Mouse (Mus musculus) limb, embryonic 15.5 days (tissue): ENCODE results near the gene Ang. TPM values are rescaled to one million over a fixed set of nuclear protein-coding genes. Genes with fewer than 3 reads are reported as not detected.

Experiments
- ATAC-seq: fragments of 200-750 bp; cut with Nextera tagmentation; 2 replicates; pipeline ENCODE4 v1.8.0; 2017; ENCODE audit warnings: low read depth, moderate TSS enrichment; ENCODE audit not compliant: insufficient number of reproducible peaks, low FRiP score, low TSS enrichment
- H3K27ac ChIP-seq: fragments of 300-500 bp; sonication (generic); 2 replicates; pipeline ENCODE4 v1.5.1; 2015; ENCODE audit warnings: moderate library complexity, mild to moderate bottlenecking, inconsistent platforms
- H3K27me3 ChIP-seq: fragments of 300-500 bp; sonication (generic); 2 replicates; pipeline ENCODE4 v1.6.1; 2015; ENCODE audit warnings: inconsistent platforms
- H3K36me3 ChIP-seq: fragments of 300-500 bp; sonication (generic); 2 replicates; pipeline ENCODE4 v1.6.1; 2015; ENCODE audit warnings: inconsistent platforms
- H3K4me1 ChIP-seq: fragments of 300-500 bp; sonication (generic); 2 replicates; pipeline ENCODE4 v1.6.1; 2015; ENCODE audit warnings: inconsistent platforms
- H3K4me2 ChIP-seq: fragments of 300-500 bp; sonication (generic); 2 replicates; pipeline ENCODE4 v1.6.1; 2015; ENCODE audit warnings: mild to moderate bottlenecking, inconsistent platforms
- H3K4me3 ChIP-seq: fragments of 300-500 bp; sonication (generic); 2 replicates; pipeline ENCODE4 v1.5.1; 2015; ENCODE audit warnings: mild to moderate bottlenecking, inconsistent platforms
- H3K9ac ChIP-seq: fragments of 300-500 bp; sonication (generic); 2 replicates; pipeline ENCODE4 v1.6.1; 2015; ENCODE audit warnings: inconsistent platforms
- H3K9me3 ChIP-seq: fragments of 300-500 bp; sonication (generic); 2 replicates; pipeline ENCODE4 v1.6.1; 2016; ENCODE audit warnings: inconsistent platforms
- WGBS: fragments of 180-500 bp; shearing (Covaris S2); methylation state at CpG from one replicate; pipeline ENCODE4 v1.1.7; 2015; 5-methylcytosine and 5-hydroxymethylcytosine counted together
- polyA plus RNA-seq: library from polyadenylated mRNA; unstranded; fragments of >200 nt; fragmentation: Nextera tagmentation; extraction: Ambion mirVana; gene quantifications from 2 replicates; pipeline ENCODE4 v1.2.1, GENCODE M21; 2015

Gene Ang
- 10.1 and 10.5 TPM in 2 replicates for polyA plus RNA-seq

- H3K4me2 ChIP-seq = peak within 1 kb of the TSS; percentile 64
- 0 out of 2 replicates have a peak, but pooled peaks cover 8% of the 10 kb centered on the region for H3K4me1 ChIP-seq
- peak; percentile 68 for ATAC-seq
- H3K4me3 ChIP-seq = peak within 1 kb of the TSS; percentile 78
- H3K27me3 ChIP-seq = no peaks in the 10 kb centered on the region
- 7% methylated on average over 33 of the region's 33 CpGs for WGBS
- no peaks in the 10 kb centered on the region for H3K9me3 ChIP-seq
- H3K27ac ChIP-seq = peak within 1 kb of the TSS; percentile 90
- no peaks in the 10 kb centered on the region for H3K36me3 ChIP-seq
- H3K9ac ChIP-seq = peak within 1 kb of the TSS; percentile 48
Observed at GRCm38 (mm10) chr14:51090921-51091900, at the start of gene Ang, which contains the start of gene Rnase4. Ang (plus strand) TSS chr14:51091150. Rnase4 (plus strand) TSS chr14:51091077.

GRCm38 (mm10) chr14:51041769-51042168, 49.2 kb upstream of the Ang start, which contains the start of gene Rnase9:
Rnase9 (minus strand) TSS chr14:51041869.
- WGBS = 71% methylated on average over 6 of the region's 6 CpGs
- H3K4me3 ChIP-seq = no peak within 1 kb of the TSS
- ATAC-seq = no peak

GRCm38 (mm10) chr14:51047846-51048245, 43.1 kb upstream of the Ang start:
- no peaks in the 10 kb centered on the region for H3K9me3 ChIP-seq
- no peaks in the 10 kb centered on the region for H3K4me1 ChIP-seq
- no peak overlapping the region for H3K9ac ChIP-seq
- WGBS = 48% methylated on average over 5 of the region's 5 CpGs
- no peak overlapping the region for H3K4me2 ChIP-seq
- ATAC-seq = no peak
- no peaks in the 10 kb centered on the region for H3K36me3 ChIP-seq
- H3K4me3 ChIP-seq = no peak overlapping the region
- H3K27me3 ChIP-seq = no peaks in the 10 kb centered on the region
- H3K27ac ChIP-seq = no peak overlapping the region

More at GRCm38 (mm10) chr14:51041769-51042168, 49.2 kb upstream of the Ang start, which contains the start of gene Rnase9:
- Histone ChIP-seq H3K4me1 (no peaks in the 10 kb centered on the region), H3K27ac (no peak within 1 kb of the TSS), H3K36me3 (no peaks in the 10 kb centered on the region), H3K4me2 (no peak within 1 kb of the TSS), H3K27me3 (no peaks in the 10 kb centered on the region), H3K9me3 (no peaks in the 10 kb centered on the region), H3K9ac (no peak within 1 kb of the TSS)

GRCm38 (mm10) chr14:51050063-51050462, 40.9 kb upstream of the Ang start, which contains the start of gene Rnase11:
Rnase11 (minus strand) TSS chr14:51050163.
- Histone ChIP-seq H3K4me2 (no peak within 1 kb of the TSS), H3K9me3 (no peaks in the 10 kb centered on the region), H3K4me1 (peaks cover 3% of the 10 kb centered on the region; the same call in 1 of the 2 replicates), H3K36me3 (no peaks in the 10 kb centered on the region), H3K27ac (no peak within 1 kb of the TSS), H3K9ac (no peak within 1 kb of the TSS), H3K27me3 (no peaks in the 10 kb centered on the region), H3K4me3 (no peak within 1 kb of the TSS)
- no peak for ATAC-seq
- WGBS = 73% methylated on average over 2 of the region's 2 CpGs

- H3K9ac ChIP-seq = no peak overlapping the region
- H3K36me3 ChIP-seq = no peaks in the 10 kb centered on the region
- WGBS = 51% methylated on average over 5 of the region's 5 CpGs
- H3K27me3 ChIP-seq = no peaks in the 10 kb centered on the region
- H3K4me2 ChIP-seq = no peak overlapping the region
- H3K9me3 ChIP-seq = no peaks in the 10 kb centered on the region
- H3K4me3 ChIP-seq = no peak overlapping the region
- no peak for ATAC-seq
- H3K27ac ChIP-seq = no peak overlapping the region
- H3K4me1 ChIP-seq = peaks cover 3% of the 10 kb centered on the region; the same call in 1 of the 2 replicates
Observed at GRCm38 (mm10) chr14:51051941-51052340, 39.0 kb upstream of the Ang start.

GRCm38 (mm10) chr14:51053176-51053575, 37.8 kb upstream of the Ang start:
- Histone ChIP-seq H3K4me2 (no peak overlapping the region), H3K4me3 (no peak overlapping the region), H3K27ac (no peak overlapping the region), H3K36me3 (no peaks in the 10 kb centered on the region), H3K9ac (no peak overlapping the region), H3K27me3 (no peaks in the 10 kb centered on the region), H3K9me3 (no peaks in the 10 kb centered on the region), H3K4me1 (peaks cover 3% of the 10 kb centered on the region; the same call in 1 of the 2 replicates)
- 34% methylated on average over 5 of the region's 5 CpGs for WGBS
- ATAC-seq = no peak

- ATAC-seq = no peak
- H3K27ac ChIP-seq = no peak overlapping the region
- H3K27me3 ChIP-seq = no peaks in the 10 kb centered on the region
- no peak overlapping the region for H3K9ac ChIP-seq
- H3K36me3 ChIP-seq = no peaks in the 10 kb centered on the region
- peaks cover 3% of the 10 kb centered on the region; the same call in 1 of the 2 replicates for H3K4me1 ChIP-seq
- 72% methylated on average over 13 of the region's 13 CpGs for WGBS
- H3K4me3 ChIP-seq = no peak overlapping the region
- H3K9me3 ChIP-seq = no peaks in the 10 kb centered on the region
- H3K4me2 ChIP-seq = no peak overlapping the region
Observed at GRCm38 (mm10) chr14:51054243-51055237, 36.4 kb upstream of the Ang start.

- Histone ChIP-seq H3K4me2 (no peak within 1 kb of the TSS), H3K4me1 (peaks cover 3% of the 10 kb centered on the region; the same call in 1 of the 2 replicates), H3K36me3 (no peaks in the 10 kb centered on the region), H3K27ac (no peak within 1 kb of the TSS), H3K9me3 (no peaks in the 10 kb centered on the region), H3K27me3 (no peaks in the 10 kb centered on the region), H3K9ac (no peak within 1 kb of the TSS), H3K4me3 (no peak within 1 kb of the TSS)
- no peak for ATAC-seq
- 68% methylated on average over 9 of the region's 9 CpGs for WGBS
Observed at GRCm38 (mm10) chr14:51057401-51057831, 33.5 kb upstream of the Ang start, which contains the start of gene Rnase12. Rnase12 (minus strand) TSS chr14:51057661.

- Histone ChIP-seq H3K4me1 (0 out of 2 replicates have a peak, but pooled peaks cover under 1% of the 10 kb centered on the region), H3K9ac (no peak overlapping the region), H3K27me3 (no peaks in the 10 kb centered on the region), H3K27ac (no peak overlapping the region), H3K9me3 (no peaks in the 10 kb centered on the region), H3K4me3 (no peak overlapping the region), H3K36me3 (no peaks in the 10 kb centered on the region), H3K4me2 (no peak overlapping the region)
- no peak for ATAC-seq
- WGBS = 75% methylated on average over 5 of the region's 5 CpGs
Observed at GRCm38 (mm10) chr14:51060761-51061160, 30.2 kb upstream of the Ang start.

GRCm38 (mm10) chr14:51068956-51069355, 22.0 kb upstream of the Ang start:
- Histone ChIP-seq H3K27ac (no peak overlapping the region), H3K4me1 (0 out of 2 replicates have a peak, but pooled peaks cover 6% of the 10 kb centered on the region), H3K36me3 (no peaks in the 10 kb centered on the region), H3K4me2 (no peak overlapping the region), H3K9me3 (no peaks in the 10 kb centered on the region), H3K4me3 (no peak overlapping the region), H3K27me3 (no peaks in the 10 kb centered on the region), H3K9ac (no peak overlapping the region)
- 81% methylated on average over 5 of the region's 5 CpGs for WGBS
- no peak for ATAC-seq

GRCm38 (mm10) chr14:51069617-51070016, 21.3 kb upstream of the Ang start:
- Histone ChIP-seq H3K36me3 (no peaks in the 10 kb centered on the region), H3K4me3 (no peak overlapping the region), H3K4me2 (no peak overlapping the region), H3K9ac (no peak overlapping the region), H3K4me1 (0 out of 2 replicates have a peak, but pooled peaks cover 6% of the 10 kb centered on the region), H3K27me3 (no peaks in the 10 kb centered on the region), H3K9me3 (no peaks in the 10 kb centered on the region), H3K27ac (no peak overlapping the region)
- no peak for ATAC-seq
- WGBS = 96% methylated on average over 2 of the region's 2 CpGs
